Mouse (Mus musculus) CH12.LX (cell line): ENCODE measurements at regions not wholly inside any gene's neighbourhood (a gene's known extent, or its start where the extent isn't known, plus 50 kb on each side); places are given as distances from the start of the nearest gene placed in this dataset.

Experiments
- CTCF ChIP-seq, 2 experiments: IDR thresholded peaks in 1 of 2; conservative IDR thresholded peaks in 1 of 2; 2 replicates each; pipeline ENCODE4 v1.5.1; 2011 to 2012; ENCODE audit warnings: low read depth in 2 of 2, low read length in 2 of 2, improper control_type of control experiment in 1 of 2, inconsistent platforms in 1 of 2, mild to moderate bottlenecking in 1 of 2, moderate library complexity in 1 of 2
- E2F4 ChIP-seq: IDR thresholded peaks from 2 replicates; pipeline ENCODE4 v1.6.1; 2011; ENCODE audit warnings: low read depth, low read length, improper control_type of control experiment; ENCODE audit not compliant: insufficient replicate concordance
- EP300 ChIP-seq: IDR thresholded peaks from 2 replicates; pipeline ENCODE4 v1.6.1; 2011; ENCODE audit warnings: low read length, improper control_type of control experiment
- ETS1 ChIP-seq: conservative IDR thresholded peaks from 2 replicates; pipeline ENCODE4 v1.6.1; 2012; ENCODE audit warnings: low read depth, mild to moderate bottlenecking, inconsistent platforms, low read length, improper control_type of control experiment, moderate library complexity
- GABPA ChIP-seq: IDR thresholded peaks from 2 replicates; pipeline ENCODE4 v1.6.1; 2012; ENCODE audit warnings: low read depth, low read length, improper control_type of control experiment, inconsistent platforms; ENCODE audit not compliant: insufficient replicate concordance
- MAFK ChIP-seq: IDR thresholded peaks from 2 replicates; pipeline ENCODE4 v1.6.1; 2011; ENCODE audit warnings: low read length, improper control_type of control experiment; ENCODE audit not compliant: insufficient replicate concordance
- NRF1 ChIP-seq: IDR thresholded peaks from 2 replicates; pipeline ENCODE4 v1.6.1; 2014; ENCODE audit warnings: low read depth, mild to moderate bottlenecking, inconsistent platforms, low read length, improper control_type of control experiment, moderate library complexity
- ZMIZ1 ChIP-seq: IDR thresholded peaks from 2 replicates; pipeline ENCODE4 v1.6.1; 2012; ENCODE audit warnings: low read depth, mild to moderate bottlenecking, inconsistent platforms, low read length, improper control_type of control experiment
- ZNF384 ChIP-seq: IDR thresholded peaks from 2 replicates; pipeline ENCODE4 v1.6.1; 2012; ENCODE audit warnings: low read depth, low read length, improper control_type of control experiment, inconsistent platforms

DNA sequence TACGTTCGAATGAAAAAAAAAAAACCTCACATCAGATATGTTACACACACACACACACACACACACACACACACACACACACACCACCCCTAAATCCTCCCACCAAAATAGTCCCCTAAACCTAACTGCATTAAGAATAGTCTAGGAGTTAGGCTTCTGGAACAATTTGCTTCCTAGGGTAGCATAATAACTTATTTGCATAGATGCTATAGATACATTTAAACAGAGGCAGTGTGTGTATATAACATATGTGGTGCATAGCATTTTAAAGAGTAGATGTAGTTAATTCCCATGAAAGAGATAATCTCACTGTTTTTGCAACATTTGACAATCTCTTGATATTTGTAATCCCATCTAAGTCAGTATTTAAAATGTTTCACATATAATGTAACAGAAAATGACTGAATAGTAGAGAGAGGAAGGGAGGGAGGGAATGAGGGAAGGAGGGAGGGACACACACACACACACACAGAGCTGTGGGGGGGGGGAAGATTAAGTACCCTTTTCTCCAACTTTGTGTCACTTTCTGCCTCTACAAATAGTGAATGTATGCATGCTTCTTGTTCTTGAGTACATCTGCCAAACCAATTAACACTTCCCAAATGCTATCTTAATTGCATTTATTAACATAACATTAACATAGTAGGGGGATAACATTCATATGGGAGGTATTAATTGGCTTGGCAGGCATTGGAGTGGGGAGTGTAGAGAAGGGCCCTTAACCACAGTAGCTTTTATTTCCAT is 127.7 kb upstream of the Tle1 start:
- TF ChIP-seq EP300: no peak
- TF ChIP-seq NRF1: no peak
- TF ChIP-seq ZNF384: no peak
- TF ChIP-seq ZMIZ1: no peak
- TF ChIP-seq CTCF (conservative IDR thresholded peaks at IDR 0.05 in 1 of 2, IDR thresholded peaks at IDR 0.05 in 1 of 2; ENCODE audit: low read depth in 2 of 2, low read length in 2 of 2): no peak
- TF ChIP-seq E2F4: no peak
- no peak for TF ChIP-seq GABPA
- TF ChIP-seq MAFK: no peak
- no peak for TF ChIP-seq ETS1
